Comparison of ENCODE assay signal across 12 mouse cellular contexts in the genomic region with DNA sequence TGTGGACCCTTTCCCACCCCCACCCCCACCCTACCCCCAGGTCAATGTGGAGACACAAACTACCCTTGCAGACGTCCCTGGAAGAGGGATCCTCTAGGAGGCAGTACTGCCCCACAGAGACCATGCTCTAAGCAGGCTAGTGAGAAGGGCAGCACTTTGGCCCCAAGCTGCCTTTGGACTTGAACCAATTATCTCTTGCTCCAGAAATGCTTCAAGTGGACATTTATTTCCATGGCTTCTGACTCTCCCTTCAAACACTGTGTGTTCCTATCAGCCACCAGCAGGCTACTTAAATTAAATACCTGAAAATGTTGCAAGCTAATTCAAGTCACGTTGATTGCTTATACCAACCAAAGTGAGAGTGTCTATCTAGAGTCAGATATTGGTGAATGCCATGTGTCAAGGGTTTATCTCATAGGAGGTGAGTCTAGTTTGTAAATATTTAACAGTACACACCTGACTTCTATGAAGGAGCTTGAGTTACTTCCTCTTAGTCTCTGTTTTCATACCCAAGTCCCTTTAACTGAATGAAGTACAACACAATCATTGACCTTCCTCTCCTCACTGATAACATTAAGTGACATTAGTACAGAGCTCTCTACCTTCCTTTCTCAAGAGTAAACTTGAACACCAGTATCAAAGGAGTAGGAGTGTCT.
DNase-seq lines count a peak whose midpoint lies in the region; ATAC-seq and TF ChIP-seq lines count a peak whose summit lies in the region.
"Had no signal": no experiment of that assay in that cellular context is flagged by ENCODE, and none has a peak within 500 bp of the region (broad histone marks: within the 10 kb centered on the region; RNA-seq: fewer than 3 reads in every experiment).

No protein-coding gene starts in this region.

- no peak overlapping the region for H3K27ac ChIP-seq in testis, adult 2 months (ENCODE audit: control insufficient read depth, insufficient read depth, low read depth, low read length)
- H3K27ac ChIP-seq: embryonic facial prominence, embryonic 12.5 days; limb, embryonic 15.5 days; neural tube, embryonic 13.5 days had no signal

- no peak for TF ChIP-seq POLR2A in testis, adult 2 months (IDR thresholded peaks at IDR 0.05; ENCODE audit: control insufficient read depth, low read depth, low read length)

- no peak for ATAC-seq in erythroblast, adult 5-6 weeks (replicated peaks; ENCODE audit: low FRiP score, poor library complexity, severe bottlenecking)

- H3K4me3 ChIP-seq in testis, adult 2 months (ENCODE audit: control insufficient read depth, low read depth, low read length), result no peak overlapping the region
- H3K4me3 ChIP-seq: embryonic facial prominence, embryonic 12.5 days; limb, embryonic 15.5 days; neural tube, embryonic 13.5 days had no signal

- H3K36me3 ChIP-seq in testis, adult 2 months (ENCODE audit: control insufficient read depth, insufficient read depth, low read length), result no peaks in the 10 kb centered on the region
- H3K36me3 ChIP-seq: embryonic facial prominence, embryonic 12.5 days; limb, embryonic 15.5 days; neural tube, embryonic 13.5 days had no signal

- H3K4me1 ChIP-seq in testis, adult 2 months (ENCODE audit: control insufficient read depth, insufficient read depth, low read length), result no peaks in the 10 kb centered on the region
- H3K4me1 ChIP-seq: embryonic facial prominence, embryonic 12.5 days; limb, embryonic 15.5 days had no signal

- H3K27me3 ChIP-seq in testis, adult 2 months (ENCODE audit: control insufficient read depth, insufficient read depth, low read length), result no peaks in the 10 kb centered on the region
- H3K27me3 ChIP-seq: embryonic facial prominence, embryonic 12.5 days; limb, embryonic 15.5 days; neural tube, embryonic 13.5 days had no signal

- TF ChIP-seq CTCF in testis, adult 2 months (IDR thresholded peaks at IDR 0.05; ENCODE audit: control insufficient read depth, insufficient read depth, insufficient replicate concordance, low read depth, low read length), result peak; percentile 20; the same call in 1 of the 2 replicates

- DNase-seq in gastrocnemius, postnatal 10 days, result peak; percentile 10
- DNase-seq in gastrocnemius, postnatal 25 days, result no peak
- DNase-seq in testis, postnatal 14 days (ENCODE audit: low spot score), result no peak
- DNase-seq in kidney, postnatal 10 days, result peak; percentile 37
- DNase-seq in thymus, postnatal 14 days, result no peak
- no peak for DNase-seq in spleen, adult 18-20 months
- DNase-seq: thymus, postnatal 25 days had no signal

Comparison
In these comparisons a context has a peak if more than half of its experiments do, and no peak if none do; other contexts are left out.
1. DNase-seq: peak in gastrocnemius, postnatal 10 days (single experiment) and kidney, postnatal 10 days (single experiment); none in gastrocnemius, postnatal 25 days (single experiment), testis, postnatal 14 days (single experiment), thymus, postnatal 14 days (single experiment) and spleen, adult 18-20 months (0 of 2).